Mouse (Mus musculus) kidney, adult 9 months (tissue): ENCODE results near the gene Cfap44.

Experiments used
- DNase-seq: peaks from one replicate; pipeline ENCODE4 v3.0.0; 2022

Gene Cfap44

GRCm38 (mm10) chr16:44394577-44395243, at the start of gene Cfap44:
Gene Cfap44 (plus strand): TSS chr16:44394796.
- peak; percentile 75 for DNase-seq

DNA sequence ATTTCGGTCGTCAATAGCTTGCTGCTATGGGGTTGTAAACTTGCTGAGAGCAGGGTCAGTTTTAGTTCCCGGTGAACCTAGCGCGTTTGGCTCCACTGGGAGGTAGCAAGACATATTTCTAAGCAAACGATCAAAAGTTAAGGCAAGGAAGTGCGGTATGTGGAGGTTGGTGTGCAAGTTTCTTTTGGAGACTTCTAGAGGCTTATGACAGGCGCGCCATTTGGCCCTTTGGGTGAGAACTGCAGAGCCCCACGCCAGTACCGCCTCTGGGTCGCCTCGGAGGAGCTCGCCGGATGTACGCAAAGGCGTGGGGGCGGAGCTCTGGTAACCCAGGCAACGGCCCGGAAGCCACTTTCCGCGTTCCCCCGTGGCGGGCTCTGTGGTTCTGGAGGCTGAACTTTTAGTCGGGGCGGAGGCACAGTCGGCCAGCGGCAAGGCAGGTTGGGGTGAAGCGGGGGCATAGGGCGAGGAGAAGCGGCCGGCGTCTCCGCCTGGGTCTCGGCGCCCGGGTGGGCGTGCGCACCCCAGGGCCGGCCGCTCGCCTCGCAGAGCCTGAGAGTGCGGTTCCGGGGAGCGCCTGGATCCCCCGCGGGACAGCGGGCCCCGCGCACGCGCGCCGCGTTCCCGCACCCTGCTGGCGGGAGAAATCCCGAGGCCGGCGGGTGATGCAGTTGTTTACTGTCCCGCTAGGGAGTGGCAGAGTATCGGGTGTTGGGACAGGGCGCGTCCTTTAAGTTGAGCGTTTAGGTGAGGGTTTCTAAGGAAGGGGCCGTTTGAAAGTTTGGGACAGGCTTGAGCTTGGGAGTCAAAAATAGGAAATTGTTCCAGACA, 47.3 kb upstream of the Cfap44 start, which contains the start of gene Spice1:
Spice1 (plus strand) TSS at position 51 of the 831 bp plus-strand sequence.
- peak; percentile 96 for DNase-seq

DNA sequence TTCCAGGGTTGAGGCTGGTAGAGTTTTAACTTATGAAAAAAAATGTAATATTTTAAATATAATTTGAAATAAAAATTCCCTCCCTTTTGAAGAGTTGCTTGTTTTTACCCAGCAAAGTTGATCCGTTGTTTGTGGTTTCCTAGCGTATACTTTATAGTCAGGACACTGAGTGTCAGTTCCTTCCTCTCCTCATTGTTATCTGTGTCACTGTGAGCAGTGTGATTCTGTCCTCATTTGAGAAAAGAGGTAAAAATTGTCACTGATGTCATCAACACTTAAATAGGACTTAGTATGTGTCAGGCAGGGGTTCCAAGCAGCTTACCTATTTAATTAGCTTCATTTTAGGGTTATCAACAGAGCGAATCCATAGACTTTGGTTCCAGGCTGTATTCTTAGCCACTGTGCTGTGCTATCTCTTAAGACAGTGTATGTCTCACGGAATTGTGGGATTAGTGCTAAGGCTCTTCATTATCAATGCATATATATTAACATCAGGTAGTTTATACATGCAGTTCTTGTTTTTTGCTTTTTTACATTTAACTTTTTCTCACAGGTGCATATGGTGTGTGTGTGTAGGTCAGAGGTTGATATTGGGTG, 44.7 kb upstream of the Cfap44 start:
- peak; percentile 13 for DNase-seq

GRCm38 (mm10) chr16:44356291-44356690, 38.3 kb upstream of the Cfap44 start:
- no peak for DNase-seq

DNA sequence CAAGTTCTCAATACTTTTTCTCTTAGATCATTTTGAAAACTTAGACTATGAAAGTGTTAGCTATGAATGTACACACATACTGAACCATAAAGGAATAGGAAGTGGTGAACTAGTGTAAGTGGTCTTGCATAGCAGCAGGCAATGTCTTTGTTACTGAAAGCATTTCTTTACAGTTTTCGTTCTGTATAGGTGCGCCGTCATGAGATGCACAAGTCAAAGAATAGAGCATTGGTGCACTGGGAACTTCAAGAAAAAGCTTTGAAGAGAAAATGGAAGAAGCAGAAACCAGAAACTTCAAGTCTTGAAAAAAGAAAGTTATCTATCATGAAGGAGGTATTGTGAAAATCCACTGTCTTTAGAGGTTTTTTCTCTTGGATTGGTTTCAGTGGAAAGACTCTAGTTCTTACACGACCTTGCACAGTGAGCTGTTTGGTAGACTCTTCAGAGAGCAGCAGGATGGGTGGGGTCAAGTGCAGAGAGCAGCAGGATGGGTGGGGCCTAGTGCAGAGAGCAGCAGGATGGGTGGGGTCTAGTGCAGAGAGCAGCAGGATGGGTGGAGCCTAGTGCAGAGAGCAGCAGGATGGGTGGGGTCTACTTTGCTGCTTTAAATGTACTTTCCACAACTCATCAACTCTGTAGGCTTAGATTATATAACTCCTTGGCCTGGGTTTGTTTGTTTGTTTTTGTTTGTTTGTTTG, 36.9 kb upstream of the Cfap44 start:
- DNase-seq: peak; percentile 45

DNA sequence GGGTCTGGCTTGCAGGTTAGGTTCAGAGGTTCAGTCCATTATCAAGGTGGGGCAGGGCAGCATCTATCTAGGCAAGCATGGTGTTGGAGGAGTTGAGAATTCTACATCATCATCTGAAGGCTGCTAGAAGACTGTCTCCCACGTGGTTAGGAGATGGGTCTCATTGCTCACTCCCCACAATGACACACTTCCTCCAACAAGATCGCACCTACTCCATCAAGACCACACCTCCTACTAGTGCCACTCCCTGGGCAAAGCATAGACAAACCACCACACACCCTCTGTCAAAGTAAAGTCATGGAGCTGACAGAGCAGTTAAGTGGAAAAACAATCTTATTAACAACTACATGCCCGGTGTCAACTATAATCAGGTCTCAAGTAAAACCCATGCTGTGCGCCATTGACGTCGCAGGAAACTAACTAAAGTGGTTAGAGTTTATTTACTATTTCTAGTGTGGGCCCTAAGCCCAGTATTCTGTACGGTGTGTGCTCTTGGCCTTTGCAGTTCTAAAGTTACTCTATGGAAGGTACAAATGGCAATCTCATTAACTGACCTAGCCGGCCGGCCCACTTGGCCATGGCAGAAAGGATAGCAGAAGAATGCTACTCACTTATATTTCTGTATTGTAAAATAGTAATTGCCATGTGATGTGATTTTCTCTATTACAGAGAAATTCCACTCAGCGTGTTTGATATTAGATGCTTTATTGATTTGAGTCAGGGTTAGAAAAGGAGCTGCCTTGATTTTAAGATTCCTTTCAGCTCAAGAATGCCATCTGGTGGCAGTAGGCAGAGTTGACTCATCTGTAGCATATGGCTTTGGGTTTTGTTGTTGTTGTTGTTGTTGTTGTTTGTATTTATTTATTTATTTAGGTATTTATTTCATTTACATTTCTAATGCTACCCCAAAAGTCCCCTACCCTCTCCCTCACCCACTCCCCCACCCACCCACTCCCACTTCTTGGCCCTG, 32.4 kb upstream of the Cfap44 start:
- peak; percentile 47 for DNase-seq

DNA sequence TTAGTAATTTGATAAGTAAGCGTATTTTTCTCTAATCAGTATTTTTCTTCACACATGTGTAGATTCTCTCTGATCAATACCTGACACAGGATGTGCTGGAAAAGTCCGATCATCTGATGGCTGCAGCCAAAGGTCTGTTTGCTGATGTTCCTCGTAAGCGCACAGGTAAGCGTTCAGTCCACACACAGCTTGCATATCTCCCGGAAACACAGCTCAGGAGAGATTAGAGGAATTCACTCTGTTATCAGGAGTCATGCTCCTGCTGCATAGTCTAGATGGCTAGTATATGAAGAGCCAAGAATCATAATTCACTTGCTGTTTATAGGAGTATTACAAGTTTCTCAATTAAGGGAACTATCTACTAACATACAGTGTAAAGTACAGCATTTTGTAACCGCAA, 29.1 kb upstream of the Cfap44 start:
- no peak for DNase-seq

DNA sequence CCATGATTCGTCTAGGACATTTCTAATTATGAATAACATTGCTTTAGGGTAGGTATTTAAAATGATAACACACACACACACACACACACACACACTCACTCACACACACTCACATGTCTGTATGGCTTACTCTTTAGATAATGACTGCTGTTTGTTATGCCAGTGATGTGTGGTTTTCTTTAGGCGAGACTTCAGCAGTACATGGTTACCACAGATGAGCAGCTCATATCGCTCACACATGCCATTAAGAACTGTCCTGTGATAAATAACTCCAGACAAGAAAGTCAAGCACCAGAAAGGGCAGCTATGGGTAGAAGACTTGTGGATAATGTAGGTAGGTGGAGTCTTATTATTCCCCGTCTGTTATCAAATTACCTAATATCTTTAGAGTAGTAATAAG, 19.1 kb upstream of the Cfap44 start:
- no peak for DNase-seq

GRCm38 (mm10) chr16:44380006-44380405, 14.6 kb upstream of the Cfap44 start:
- DNase-seq: no peak

GRCm38 (mm10) chr16:44381578-44381977, 13.0 kb upstream of the Cfap44 start:
- no peak for DNase-seq

GRCm38 (mm10) chr16:44383549-44383948, 11.0 kb upstream of the Cfap44 start:
- no peak for DNase-seq

DNA sequence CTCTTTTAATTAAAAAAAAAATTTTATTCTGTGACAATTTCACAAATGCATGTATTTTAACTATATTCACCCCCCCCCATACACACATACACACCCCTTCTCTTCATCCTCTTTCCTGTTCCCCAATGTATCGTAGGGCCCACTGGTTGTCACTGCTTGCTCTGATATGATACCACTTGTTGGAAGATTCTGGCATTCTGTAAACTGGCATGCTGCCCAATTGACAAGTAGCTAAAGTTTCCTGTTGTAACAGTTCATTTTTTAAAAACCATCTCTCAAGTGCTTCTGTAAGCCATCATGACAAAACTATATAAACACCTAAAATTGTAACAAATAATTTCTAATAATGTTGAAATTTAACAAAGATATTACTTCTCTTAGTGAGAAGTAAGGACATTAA, 10.3 kb upstream of the Cfap44 start:
- no peak for DNase-seq

DNA sequence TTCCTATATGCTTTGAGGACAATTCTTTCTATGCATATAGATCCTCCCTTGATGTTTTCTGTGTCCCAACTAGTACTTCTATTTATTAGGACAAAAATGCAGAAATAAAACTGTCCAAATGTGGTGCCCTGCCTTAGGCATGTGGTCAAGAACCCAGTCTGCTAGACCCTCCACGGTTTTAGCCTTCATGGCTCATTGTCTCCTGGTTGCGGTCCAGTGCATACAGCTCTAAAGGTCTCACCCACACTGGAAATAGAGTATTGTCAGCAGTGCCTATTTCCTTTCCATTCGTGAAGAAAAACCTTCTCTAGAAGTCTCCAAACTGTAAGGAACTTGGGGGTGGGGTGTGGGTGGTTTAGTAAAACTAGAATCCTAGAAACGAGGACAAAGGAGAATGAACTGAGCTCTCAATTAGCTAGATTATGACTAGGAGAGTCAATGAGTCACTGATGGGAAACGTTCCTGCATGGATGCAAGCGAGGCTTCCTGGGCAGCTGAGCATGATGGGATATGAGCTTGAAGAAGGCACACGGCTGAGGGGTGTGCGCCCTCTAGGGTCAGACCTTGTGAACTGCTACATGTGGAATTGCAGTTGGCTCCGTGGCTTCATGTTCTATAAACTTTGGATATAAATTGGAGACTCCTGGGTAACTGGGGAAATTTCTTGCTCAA, 2.6 kb upstream of the Cfap44 start:
- peak; percentile 53 for DNase-seq

DNA sequence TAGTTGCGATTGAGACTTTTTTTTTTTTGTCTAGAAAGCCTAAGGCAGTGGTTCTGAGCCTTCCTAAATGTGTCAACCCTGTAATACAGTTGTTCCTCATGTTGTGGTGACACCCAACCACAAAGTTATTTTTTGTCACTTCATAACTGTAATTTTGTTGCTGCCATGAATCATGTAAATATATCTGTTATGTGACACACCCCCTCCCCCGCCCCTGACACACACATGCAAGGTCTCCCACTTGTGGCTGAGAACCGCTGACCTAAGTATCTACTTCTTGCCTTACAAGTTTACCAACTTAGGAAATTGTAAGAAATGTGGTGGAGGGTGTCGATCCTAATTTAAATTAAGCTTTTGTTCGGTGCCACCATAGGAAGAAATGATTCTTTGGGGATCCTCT, 10.3 kb downstream of the Cfap44 start:
- DNase-seq: no peak

DNA sequence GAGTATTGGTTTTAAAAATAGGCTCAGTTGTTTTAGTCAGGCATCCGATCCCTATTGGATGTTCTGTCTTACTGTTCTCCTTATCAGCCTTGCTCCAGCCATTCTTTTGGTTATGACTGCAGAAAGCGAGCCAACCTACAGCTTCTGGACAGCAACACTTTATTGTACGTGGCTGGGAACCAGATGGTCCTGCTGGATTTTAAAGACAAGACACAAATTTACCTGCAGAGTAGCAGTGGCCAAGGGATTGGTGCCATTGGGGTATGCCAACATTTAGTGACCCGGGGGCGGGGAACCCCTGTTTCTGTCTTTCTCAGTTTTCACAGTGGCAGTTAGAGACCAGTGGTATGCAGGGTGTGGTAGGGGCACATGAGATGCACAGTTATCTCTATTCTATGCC, 12.6 kb downstream of the Cfap44 start:
- DNase-seq: no peak

DNA sequence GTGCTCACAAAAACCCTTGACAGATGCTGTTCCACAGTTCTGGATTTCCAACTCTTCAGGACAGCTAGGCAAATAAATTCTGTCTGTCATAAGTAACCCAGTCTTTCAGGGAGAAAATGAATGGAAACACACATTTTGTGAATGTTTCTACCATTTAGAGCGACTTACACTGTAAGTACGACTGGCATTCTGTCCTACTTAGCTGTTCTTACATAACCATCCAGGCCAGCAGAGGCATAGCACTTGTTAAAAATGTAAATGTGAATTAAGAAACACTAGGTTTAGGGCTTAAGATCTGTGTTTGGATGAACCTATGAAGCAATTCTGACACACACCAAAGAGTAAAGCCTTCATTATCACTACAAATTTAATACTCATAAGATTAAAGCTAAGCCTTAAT, 13.7 kb downstream of the Cfap44 start:
- no peak for DNase-seq

DNA sequence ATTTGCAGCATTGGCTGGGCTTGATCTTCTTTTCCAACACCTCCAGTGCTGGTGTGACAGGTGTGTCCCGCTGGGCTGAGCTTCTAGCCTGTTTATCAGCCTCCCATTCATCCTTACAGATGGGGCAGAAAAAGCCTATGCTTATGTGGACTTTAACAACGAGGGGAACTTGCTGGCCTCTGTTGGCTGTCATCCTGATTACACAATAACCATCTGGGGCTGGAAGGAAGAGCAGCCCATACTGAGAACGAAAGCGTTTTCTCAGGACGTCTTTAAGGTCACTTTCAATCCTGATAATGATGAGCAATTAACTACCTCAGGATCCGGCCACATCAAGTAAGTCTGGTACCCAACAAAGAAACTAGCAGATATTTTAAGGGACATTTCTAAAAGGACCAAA, 15.6 kb downstream of the Cfap44 start:
- DNase-seq: no peak

DNA sequence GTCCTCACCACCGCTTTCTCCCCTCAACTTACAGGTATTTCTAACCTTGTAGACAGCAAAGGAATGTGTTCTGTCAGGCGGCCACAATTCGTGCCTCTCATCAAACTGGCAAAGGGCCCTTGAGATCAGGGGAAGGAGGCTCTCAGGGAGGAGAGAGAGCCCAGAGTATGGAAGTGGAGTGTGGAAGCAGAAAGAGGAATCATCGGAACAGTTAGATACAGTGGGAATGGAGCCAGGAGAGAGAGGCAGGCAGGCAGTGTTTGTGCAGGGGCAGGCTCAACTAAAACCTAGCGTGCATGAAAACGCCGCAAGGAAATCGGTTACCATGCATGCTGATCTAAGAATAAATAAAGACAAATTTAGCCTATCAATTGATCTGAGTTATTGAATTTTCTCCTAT, 23.0 kb downstream of the Cfap44 start:
- DNase-seq: no peak

- no peak for DNase-seq
These were observed 27.1 kb downstream of the Cfap44 start for GRCm38 (mm10) chr16:44421735-44422134.

GRCm38 (mm10) chr16:44423499-44423898, 28.9 kb downstream of the Cfap44 start:
- DNase-seq: no peak

DNA sequence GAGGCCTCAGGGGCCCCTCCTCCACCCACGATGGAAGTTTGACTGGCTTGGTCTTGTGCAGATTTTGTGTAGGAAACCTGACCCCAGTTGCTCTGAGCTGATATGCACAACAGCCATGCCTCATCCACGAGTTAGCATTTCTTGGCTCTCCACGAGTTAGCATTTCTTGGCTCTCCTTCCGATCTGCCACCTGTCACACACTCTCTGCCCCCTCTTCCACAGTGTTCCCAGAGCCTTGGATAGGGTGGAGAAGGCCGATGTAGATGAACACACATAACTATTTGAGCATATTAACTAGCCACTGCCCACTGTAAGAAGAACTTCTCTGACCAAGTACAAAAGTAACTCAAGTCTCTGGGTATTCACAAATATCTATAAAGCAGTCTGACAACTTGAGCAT, 33.9 kb downstream of the Cfap44 start:
- DNase-seq: no peak

DNA sequence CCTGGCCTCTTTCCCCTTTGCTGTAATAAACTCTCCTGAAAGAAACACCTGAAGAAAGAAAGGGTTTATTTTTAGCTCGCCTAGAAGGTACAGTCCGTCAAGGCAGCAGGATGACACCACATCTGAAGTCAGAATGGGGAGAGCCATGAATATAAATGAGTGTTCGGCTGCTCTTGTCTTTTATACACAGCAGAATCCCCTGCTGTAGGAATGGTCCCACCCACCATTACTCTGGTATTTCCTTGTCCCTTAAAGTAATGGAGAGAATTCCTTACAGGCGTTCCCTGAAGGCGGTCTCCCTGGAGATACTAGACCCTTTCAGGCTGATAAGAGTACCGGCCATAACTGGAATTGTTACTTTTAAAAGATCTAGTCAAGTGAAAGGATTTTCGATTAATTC, 35.4 kb downstream of the Cfap44 start:
- no peak for DNase-seq
